20 mouse cellular contexts compared by ENCODE assay signal in genomic region chr19:25003810-25004209, GRCm38 (mm10). TPM values are rescaled to one million over a fixed set of nuclear protein-coding genes. Genes with fewer than 3 reads are reported as not detected.
A peak's percentile ranks its signal among the peaks of the same experiment; 100 is the strongest.
DNase-seq lines count a peak whose midpoint lies in the region; ATAC-seq lines count a peak whose summit lies in the region.
"Had no signal": no experiment of that assay in that cellular context is flagged by ENCODE, and none has a peak within 500 bp of the region (broad histone marks: within the 10 kb centered on the region; RNA-seq: fewer than 3 reads in every experiment).

No protein-coding gene starts in this region.

- H3K36me3 ChIP-seq in kidney, embryonic 16.5 days (ENCODE audit: insufficient read depth, low read length): no peaks in the 10 kb centered on the region
- no peaks in the 10 kb centered on the region for H3K36me3 ChIP-seq in midbrain, embryonic 14.5 days (ENCODE audit: control insufficient read depth, insufficient read depth, low read length)
- no peaks in the 10 kb centered on the region for H3K36me3 ChIP-seq in midbrain, embryonic 10.5 days
- H3K36me3 ChIP-seq: G1E; hindbrain, embryonic 12.5 days; liver, embryonic 13.5 days; neural tube, embryonic 12.5 days had no signal

- no peak for ATAC-seq in kidney, embryonic 16.5 days (ENCODE audit: low FRiP score, low TSS enrichment)
- ATAC-seq in midbrain, embryonic 14.5 days (ENCODE audit: low FRiP score, low TSS enrichment): no peak
- ATAC-seq: CD4-positive, CD25-positive, alpha-beta regulatory T cell, adult 4 months; inflammation-experienced regulatory T-cells, adult 6 months had no signal

- peaks cover 25% of the 10 kb centered on the region; the same call in 1 of the 2 replicates for H3K27me3 ChIP-seq in kidney, embryonic 16.5 days (ENCODE audit: insufficient read depth, low read length)
- H3K27me3 ChIP-seq in midbrain, embryonic 14.5 days (ENCODE audit: control insufficient read depth, insufficient read depth, low read length): peaks cover 33% of the 10 kb centered on the region
- H3K27me3 ChIP-seq in midbrain, embryonic 10.5 days (ENCODE audit: low read depth, poor library complexity, severe bottlenecking): peaks cover 49% of the 10 kb centered on the region
- H3K27me3 ChIP-seq: liver, embryonic 13.5 days had no signal

- WGBS in kidney, embryonic 16.5 days: 61% methylated on average over 4 of the region's 4 CpGs
- WGBS in midbrain, embryonic 14.5 days: 62% methylated on average over 4 of the region's 4 CpGs
- 78% methylated on average over 4 of the region's 4 CpGs for WGBS in midbrain, embryonic 10.5 days

- H3K4me1 ChIP-seq in kidney, embryonic 16.5 days (ENCODE audit: insufficient read depth, low read length): peaks cover 8% of the 10 kb centered on the region; the same call in 1 of the 2 replicates
- H3K4me1 ChIP-seq in midbrain, embryonic 14.5 days (ENCODE audit: control insufficient read depth, insufficient read depth, low read length): 0 out of 2 replicates have a peak, but pooled peaks cover 12% of the 10 kb centered on the region
- peaks cover 14% of the 10 kb centered on the region for H3K4me1 ChIP-seq in midbrain, embryonic 10.5 days

- no peak overlapping the region for H3K4me2 ChIP-seq in kidney, embryonic 16.5 days (replicated peaks; ENCODE audit: low read depth, low read length)
- H3K4me2 ChIP-seq in midbrain, embryonic 14.5 days (ENCODE audit: low read length): no peak overlapping the region
- H3K4me2 ChIP-seq: hindbrain, embryonic 12.5 days; liver, embryonic 13.5 days; neural tube, embryonic 12.5 days had no signal

- DNase-seq in kidney, postnatal 14 days: peak; percentile 21
- DNase-seq in midbrain, embryonic 14.5 days: peak; percentile 10
- DNase-seq in midbrain, embryonic 10.5 days (ENCODE audit: low spot score): no peak
- DNase-seq in T-cell, adult 2 months (ENCODE audit: low spot score): peak; percentile 23
- DNase-seq in lung, postnatal 36 days: peak; percentile 37
- DNase-seq in neural tube, embryonic 10.5 days (ENCODE audit: extremely low spot score, low spot score): no peak
- DNase-seq: adrenal gland, adult 8-10 months; cerebellum, adult 18-20 months; cerebellum, postnatal 36 days; gastrocnemius, adult 2 months; kidney, adult 8-10 months; left cerebral cortex, postnatal 4 days; liver, embryonic 13.5 days had no signal

- H3K9me3 ChIP-seq in kidney, embryonic 16.5 days (ENCODE audit: low read length): no peaks in the 10 kb centered on the region
- no peaks in the 10 kb centered on the region for H3K9me3 ChIP-seq in midbrain, embryonic 14.5 days (ENCODE audit: control insufficient read depth, low read length)
- no peaks in the 10 kb centered on the region for H3K9me3 ChIP-seq in midbrain, embryonic 10.5 days (replicated peaks)
- H3K9me3 ChIP-seq: hindbrain, embryonic 12.5 days; liver, embryonic 13.5 days; neural tube, embryonic 12.5 days had no signal

- H3K27ac ChIP-seq in kidney, embryonic 16.5 days (ENCODE audit: low read length): no peak overlapping the region
- H3K27ac ChIP-seq in midbrain, embryonic 14.5 days (replicated peaks; ENCODE audit: low read depth, low read length): no peak overlapping the region
- no peak overlapping the region for H3K27ac ChIP-seq in midbrain, embryonic 10.5 days (replicated peaks)
- H3K27ac ChIP-seq: gastrocnemius, adult 2 months; hindbrain, embryonic 12.5 days; layer of hippocampus, adult 2 months; liver, embryonic 13.5 days; neural tube, embryonic 12.5 days had no signal

- no peak overlapping the region for H3K9ac ChIP-seq in kidney, embryonic 16.5 days (replicated peaks; ENCODE audit: low read length)
- H3K9ac ChIP-seq in midbrain, embryonic 14.5 days (replicated peaks; ENCODE audit: low read length): no peak overlapping the region
- H3K9ac ChIP-seq: hindbrain, embryonic 12.5 days; liver, embryonic 13.5 days; neural tube, embryonic 12.5 days had no signal

- no peak overlapping the region for H3K4me3 ChIP-seq in kidney, embryonic 16.5 days (ENCODE audit: low read length)
- no peak overlapping the region for H3K4me3 ChIP-seq in midbrain, embryonic 14.5 days (replicated peaks; ENCODE audit: low read depth, low read length)
- H3K4me3 ChIP-seq in midbrain, embryonic 10.5 days: no peak overlapping the region
- H3K4me3 ChIP-seq: gastrocnemius, adult 2 months; hindbrain, embryonic 12.5 days; layer of hippocampus, adult 2 months; liver, embryonic 13.5 days; neural tube, embryonic 12.5 days had no signal

RNA-seq across cellular contexts. Expression of gene Dock8, which starts 4.5 kb away (rescaled TPM):
- 3.9 and 6.2 TPM in 2 replicates for polyA plus RNA-seq in kidney, embryonic 16.5 days (2015; fragmentation: Nextera tagmentation; extraction: Ambion mirVana)
- polyA plus RNA-seq in midbrain, embryonic 14.5 days (2014; fragmentation: Nextera tagmentation; extraction: Ambion mirVana): 0.41 and 0.55 TPM in 2 replicates
- polyA plus RNA-seq in midbrain, embryonic 10.5 days (2016; fragmentation: Nextera tagmentation; extraction: Ambion mirVana): 1.8 TPM in 2 replicates

RNA-seq across cellular contexts. Expression of gene Cbwd1, which starts 42.4 kb away (rescaled TPM):
- polyA plus RNA-seq in kidney, embryonic 16.5 days (2015; fragmentation: Nextera tagmentation; extraction: Ambion mirVana): 17.7 and 23.3 TPM in 2 replicates
- polyA plus RNA-seq in midbrain, embryonic 14.5 days (2014; fragmentation: Nextera tagmentation; extraction: Ambion mirVana): 12.5 and 15.0 TPM in 2 replicates
- polyA plus RNA-seq in midbrain, embryonic 10.5 days (2016; fragmentation: Nextera tagmentation; extraction: Ambion mirVana): 23.5 and 23.6 TPM in 2 replicates

Comparison
In these comparisons a context has a peak if more than half of its experiments do, and no peak if none do; other contexts are left out.
1. DNase-seq: peak in kidney, postnatal 14 days (single experiment), midbrain, embryonic 14.5 days (single experiment), T-cell, adult 2 months (single experiment) and lung, postnatal 36 days (single experiment); none in midbrain, embryonic 10.5 days (single experiment) and neural tube, embryonic 10.5 days (single experiment).